Mouse (Mus musculus): ENCODE results near the gene Gimap8. TPM values are rescaled to one million over a fixed set of nuclear protein-coding genes. Genes with fewer than 3 reads are reported as not detected.

Gene Gimap8
- 0.11 and 0.38 TPM in 2 replicates for total RNA-seq (2023)

DNA sequence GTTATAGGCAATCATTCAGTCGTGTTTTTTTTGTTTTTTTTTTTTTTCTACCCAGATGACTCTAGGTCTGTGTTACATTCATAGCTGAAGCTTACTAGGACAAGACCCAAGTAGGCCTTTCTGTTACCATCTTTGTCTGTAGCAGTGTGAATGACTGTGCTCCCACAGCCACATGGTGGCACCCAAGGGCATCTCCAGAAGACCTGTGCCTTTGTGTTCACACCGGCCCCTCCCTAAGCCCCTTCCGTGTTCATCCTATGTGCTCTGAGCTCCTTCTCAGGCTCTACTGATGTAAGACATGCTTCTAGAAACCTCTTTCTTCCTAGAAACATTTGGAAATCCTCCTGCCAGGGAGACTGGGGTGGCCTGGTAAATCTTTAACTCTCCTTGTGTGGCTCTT lies at the start of gene Gimap8:
TSS of gene Gimap8 (plus strand) at position 240 of the 400 bp plus-strand sequence.

DNA sequence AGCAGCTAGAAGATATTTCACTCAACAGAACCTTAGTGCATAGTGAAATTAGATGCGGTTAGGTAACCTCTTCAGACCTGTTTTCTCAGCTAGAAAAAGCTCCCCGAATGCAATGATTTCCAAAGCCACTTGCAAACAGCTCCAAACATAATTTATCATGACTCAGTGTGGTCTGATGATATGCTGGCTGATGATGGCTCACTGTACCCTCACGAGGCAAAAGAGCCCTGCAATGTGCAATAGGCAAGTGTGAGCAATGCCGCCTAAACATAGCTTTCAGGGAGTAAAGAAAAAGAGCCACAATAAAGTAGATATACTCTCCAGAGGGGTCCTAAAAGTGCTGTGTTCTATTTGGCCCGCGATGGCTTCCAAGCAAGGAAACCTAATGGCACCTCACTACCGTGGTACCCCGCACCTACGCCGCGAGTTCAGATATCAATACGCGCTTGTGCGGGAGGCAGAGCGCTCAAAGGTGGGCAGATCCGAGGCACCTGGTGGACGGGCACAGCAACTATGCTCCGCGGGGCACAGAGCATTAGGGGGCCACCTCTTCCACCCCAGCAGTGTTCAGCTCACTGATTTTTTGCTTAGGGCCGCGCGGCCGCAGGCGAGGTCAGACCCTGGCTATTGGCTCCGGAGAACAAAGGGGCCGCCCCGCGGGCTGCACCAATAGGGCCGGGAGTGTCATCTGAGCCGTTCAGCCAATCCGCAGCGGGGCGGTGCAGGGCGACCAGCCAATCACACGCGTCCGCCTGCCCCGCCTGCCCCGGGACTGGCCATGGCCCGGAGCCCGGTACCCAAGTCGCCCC lies 45.6 kb upstream of the Gimap8 start, which contains the start of gene Zfp775:
TSS of gene Zfp775 (plus strand) at position 793 of the 809 bp plus-strand sequence.

DNA sequence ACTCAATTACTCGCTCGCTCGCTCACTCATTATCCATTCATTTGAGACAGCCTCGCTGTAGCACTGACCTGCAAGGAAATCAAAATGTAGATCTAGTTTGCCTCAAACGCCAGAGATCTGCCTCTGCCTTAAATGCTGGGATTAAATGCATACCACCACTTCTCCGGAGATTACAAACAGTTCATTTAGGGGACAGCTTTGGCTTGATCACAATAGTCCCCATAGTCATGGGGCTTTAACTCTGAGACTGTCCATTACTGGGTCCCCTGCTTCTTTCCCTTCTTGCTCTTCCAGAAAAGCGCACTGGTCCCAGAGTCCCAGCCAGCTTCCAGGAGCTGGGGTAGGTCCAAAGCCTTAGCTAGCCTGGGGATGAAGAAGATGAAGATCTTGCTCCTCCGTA lies 20.6 kb upstream of the Gimap8 start, which contains the start of gene AI854703:
TSS of gene AI854703 (plus strand) at position 301 of the 400 bp plus-strand sequence.

DNA sequence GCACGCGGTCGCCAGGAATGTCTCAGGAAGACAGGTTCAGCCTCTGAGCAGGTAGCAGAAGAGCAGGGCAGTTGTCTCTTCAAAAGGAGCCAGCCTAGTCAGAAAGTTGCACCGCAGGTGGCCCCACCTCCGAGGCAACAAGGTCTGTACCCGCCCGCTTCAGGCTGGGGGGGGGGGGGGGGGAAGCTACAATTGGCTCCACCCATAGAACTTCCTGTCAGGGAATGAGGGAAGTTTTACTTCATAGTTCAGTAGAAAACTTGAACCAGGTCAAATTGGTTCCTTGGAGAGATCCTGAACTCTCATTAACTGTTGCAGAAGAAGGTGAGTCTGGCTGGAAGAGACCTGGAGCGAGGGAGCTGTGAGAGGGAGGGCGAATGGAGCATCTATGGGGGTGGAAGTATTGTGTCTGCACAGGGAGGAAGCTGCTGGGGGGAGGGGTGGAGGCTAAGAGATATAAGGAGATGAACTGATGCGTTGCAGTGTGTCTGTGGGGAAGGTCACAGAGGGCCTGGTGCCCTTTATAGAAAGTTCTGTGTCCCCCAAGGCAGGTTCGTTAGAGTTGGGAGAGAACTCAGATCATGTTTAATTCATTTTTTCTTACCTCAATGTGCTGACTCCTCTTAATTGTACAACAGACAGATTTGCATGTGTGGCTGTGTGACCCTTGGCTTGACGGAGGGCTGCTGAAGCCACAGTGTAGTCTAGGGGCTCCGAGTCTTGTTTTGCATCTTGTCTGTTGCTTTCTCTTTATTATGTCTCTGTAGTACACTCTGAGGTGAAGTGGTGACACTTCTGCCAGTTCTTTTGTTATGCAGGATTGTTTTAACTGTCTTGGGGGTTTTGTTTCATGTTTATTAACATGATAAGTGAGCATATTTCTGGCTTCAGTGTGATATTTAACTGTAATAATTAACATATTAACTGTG lies 29.2 kb downstream of the Gimap8 start, which contains the start of gene Gimap9:
TSS of gene Gimap9 (plus strand) at position 199 of the 929 bp plus-strand sequence.

DNA sequence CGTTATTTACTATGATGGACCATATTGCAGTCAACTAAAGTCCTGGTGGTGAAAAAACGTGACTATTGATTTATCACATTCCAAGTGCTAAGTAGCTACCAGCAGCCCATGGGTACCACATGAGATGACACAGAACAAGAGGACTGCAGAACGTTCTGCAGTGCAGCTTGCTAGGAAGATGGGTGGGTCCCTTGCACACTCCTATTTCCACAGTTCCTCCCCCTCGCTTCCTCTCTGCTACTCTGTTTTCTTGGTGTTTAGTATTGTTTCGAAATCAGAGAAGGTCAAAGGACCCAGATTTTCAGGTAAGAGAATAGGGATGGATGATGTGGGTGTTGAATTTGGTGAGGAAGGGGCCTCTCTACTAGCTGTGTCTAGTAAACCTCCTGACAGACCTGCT lies 37.3 kb downstream of the Gimap8 start, which contains the start of gene Gimap4:
TSS of gene Gimap4 (plus strand) at position 231 of the 400 bp plus-strand sequence.

Other genes with a start within 250 kb of the Gimap8 start
- 8.6 and 11.1 TPM in 2 replicates for gene Zfp467, start 201.4 kb upstream of the Gimap8 start, total RNA-seq (2023)
- 0.16 TPM in 1 of 2 replicates, not detected in the other for gene Sspo, start 199.0 kb upstream of the Gimap8 start, total RNA-seq (2023)
- 0.45 TPM in 1 of 2 replicates, not detected in the other for gene Atp6v0e2, start 109.6 kb upstream of the Gimap8 start, total RNA-seq (2023)
- 22.5 and 23.0 TPM in 2 replicates for gene Lrrc61, start 92.4 kb upstream of the Gimap8 start, total RNA-seq (2023)
- not detected in 2 replicates for gene Rarres2, start 74.4 kb upstream of the Gimap8 start, total RNA-seq (2023)
- not detected in 2 replicates for gene Gm45021, start 57.6 kb upstream of the Gimap8 start, total RNA-seq (2023)
- 2.2 and 2.9 TPM in 2 replicates for gene Repin1, start 53.4 kb upstream of the Gimap8 start, total RNA-seq (2023)
- 2.2 TPM in 1 of 2 replicates, not detected in the other for gene Gm44965, start 53.3 kb upstream of the Gimap8 start, total RNA-seq (2023)
- 0.32 and 0.57 TPM in 2 replicates for gene Zfp775, start 45.2 kb upstream of the Gimap8 start, total RNA-seq (2023)
- gene AI854703, start 20.5 kb upstream of the Gimap8 start, total RNA-seq (2023) = not detected in 2 replicates
- 2.1 and 3.1 TPM in 2 replicates for gene Gimap9, start 28.9 kb downstream of the Gimap8 start, total RNA-seq (2023)
- 0.29 TPM in 1 of 2 replicates, not detected in the other for gene Gimap4, start 37.3 kb downstream of the Gimap8 start, total RNA-seq (2023)
- gene Gimap6, start 61.0 kb downstream of the Gimap8 start, total RNA-seq (2023) = 3.2 and 3.3 TPM in 2 replicates
- not detected in 2 replicates for gene Gm28053, start 71.4 kb downstream of the Gimap8 start, total RNA-seq (2023)
- not detected in 2 replicates for gene Gimap7, start 71.4 kb downstream of the Gimap8 start, total RNA-seq (2023)
- 0.32 TPM in 1 of 2 replicates, not detected in the other for gene Gimap1, start 91.8 kb downstream of the Gimap8 start, total RNA-seq (2023)
- 0.57 TPM in 1 of 2 replicates, not detected in the other for gene Gimap5, start 99.0 kb downstream of the Gimap8 start, total RNA-seq (2023)
- 0.20 and 0.22 TPM in 2 replicates for gene Gimap3, start 123.6 kb downstream of the Gimap8 start, total RNA-seq (2023)
- gene Tmem176a, start 193.7 kb downstream of the Gimap8 start, total RNA-seq (2023) = 6.0 and 6.9 TPM in 2 replicates
- gene Tmem176b, start 194.3 kb downstream of the Gimap8 start, total RNA-seq (2023) = 11.2 and 12.8 TPM in 2 replicates
- gene Aoc1, start 225.7 kb downstream of the Gimap8 start, total RNA-seq (2023) = 0.60 TPM in 1 of 2 replicates, not detected in the other

All from neutrophil, adult 65 days (primary cell).